Mouse (Mus musculus): ENCODE results near the gene Grhl1.

GRCm38 (mm10) chr12:24537201-24537600 is 34.9 kb upstream of the Grhl1 start:
- TF ChIP-seq GATA1 (IDR thresholded peaks at IDR 0.05; ENCODE audit: borderline replicate concordance, low read length) (no peak), FLI1 (IDR thresholded peaks at IDR 0.05; ENCODE audit: low read length) (no peak)
